Mouse (Mus musculus): ENCODE results near the gene Antxr1.

Gene Antxr1

GRCm38 (mm10) chr6:87292911-87293851 is 42.4 kb downstream of the Antxr1 start:
- in situ Hi-C loops (cut with MboI): no loop called here

- in situ Hi-C loops (cut with MboI): no loop called here
Observed at GRCm38 (mm10) chr6:87287251-87287650, 48.4 kb downstream of the Antxr1 start.

GRCm38 (mm10) chr6:87285365-87285749 is 50.3 kb downstream of the Antxr1 start:
- in situ Hi-C loops (cut with MboI): no loop called here

- in situ Hi-C loops (cut with MboI): no loop called here
Observed at GRCm38 (mm10) chr6:87284716-87285364, 50.8 kb downstream of the Antxr1 start.

GRCm38 (mm10) chr6:87282346-87282781 is 53.3 kb downstream of the Antxr1 start:
- in situ Hi-C loops (cut with MboI): no loop called here

DNA sequence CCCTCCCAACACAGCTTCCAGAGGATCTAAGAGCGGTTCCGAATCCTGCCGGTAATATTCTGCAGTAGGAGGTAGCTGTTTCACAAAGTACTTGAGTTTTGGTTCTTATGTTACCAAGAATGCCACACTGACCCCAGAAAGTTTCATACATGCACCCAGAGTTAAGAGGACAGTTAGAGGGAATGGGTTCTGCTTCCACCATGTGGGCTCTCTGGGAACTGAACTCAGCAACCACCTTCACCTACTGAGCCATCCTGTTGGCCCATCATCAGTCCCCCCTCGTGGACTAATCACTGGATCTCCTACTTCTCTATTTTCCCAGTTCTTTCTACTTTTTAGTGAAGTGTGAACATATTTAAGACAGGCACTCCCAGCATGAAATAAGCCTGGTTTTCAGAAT is 53.9 kb downstream of the Antxr1 start:
- in situ Hi-C loops (cut with MboI): no loop called here

- in situ Hi-C loops (cut with MboI): no loop called here
Observed at GRCm38 (mm10) chr6:87278151-87278550, 57.5 kb downstream of the Antxr1 start.

- in situ Hi-C loops (cut with MboI): no loop called here
Observed at GRCm38 (mm10) chr6:87277527-87277926, 58.1 kb downstream of the Antxr1 start.

DNA sequence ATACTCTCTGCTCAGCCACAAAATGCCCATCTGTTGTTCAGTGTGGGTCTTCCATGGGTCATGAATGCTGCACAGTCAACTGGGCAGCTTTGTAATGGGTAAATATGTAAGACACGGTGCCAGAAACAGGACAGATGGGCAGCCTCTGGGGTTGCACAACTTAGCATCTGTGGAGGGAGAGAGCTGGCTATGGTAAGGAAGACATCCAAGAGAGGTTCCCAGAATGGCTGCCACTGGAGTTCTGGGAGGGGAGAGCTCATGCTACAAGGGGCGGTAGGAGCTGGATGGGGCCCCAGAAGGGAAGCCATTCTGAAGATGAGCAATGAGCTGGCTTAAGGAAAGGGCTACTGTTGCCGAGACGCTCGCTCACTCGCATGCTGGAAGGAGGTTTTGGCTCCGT is 58.7 kb downstream of the Antxr1 start:
- in situ Hi-C loops (cut with MboI): no loop called here

DNA sequence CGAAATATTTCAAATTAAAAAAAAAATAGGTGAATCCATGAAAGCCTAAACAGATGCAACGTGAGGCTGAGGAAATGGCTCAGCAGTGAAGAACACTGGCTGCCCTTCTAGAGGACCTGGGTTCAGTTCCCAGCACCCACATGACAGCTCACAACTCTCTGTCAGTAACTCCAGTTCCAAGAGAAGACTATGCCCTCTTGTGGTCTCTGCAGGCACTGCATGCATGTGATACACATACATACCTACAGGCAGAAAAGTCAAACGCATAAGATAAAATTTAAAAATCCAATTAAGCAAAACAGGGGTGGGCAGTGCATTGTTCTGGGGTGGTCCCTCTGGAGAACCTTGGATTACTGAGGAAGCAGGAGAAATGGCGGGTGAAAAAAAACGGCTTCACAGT is 60.8 kb downstream of the Antxr1 start:
- in situ Hi-C loops (cut with MboI): no loop called here

- in situ Hi-C loops (cut with MboI): no loop called here
Observed at GRCm38 (mm10) chr6:87273791-87274190, 61.8 kb downstream of the Antxr1 start.

- in situ Hi-C loops (cut with MboI): no loop called here
Observed at GRCm38 (mm10) chr6:87273141-87273540, 62.5 kb downstream of the Antxr1 start.

GRCm38 (mm10) chr6:87272202-87272601 is 63.4 kb downstream of the Antxr1 start:
- in situ Hi-C loops (cut with MboI): no loop called here

DNA sequence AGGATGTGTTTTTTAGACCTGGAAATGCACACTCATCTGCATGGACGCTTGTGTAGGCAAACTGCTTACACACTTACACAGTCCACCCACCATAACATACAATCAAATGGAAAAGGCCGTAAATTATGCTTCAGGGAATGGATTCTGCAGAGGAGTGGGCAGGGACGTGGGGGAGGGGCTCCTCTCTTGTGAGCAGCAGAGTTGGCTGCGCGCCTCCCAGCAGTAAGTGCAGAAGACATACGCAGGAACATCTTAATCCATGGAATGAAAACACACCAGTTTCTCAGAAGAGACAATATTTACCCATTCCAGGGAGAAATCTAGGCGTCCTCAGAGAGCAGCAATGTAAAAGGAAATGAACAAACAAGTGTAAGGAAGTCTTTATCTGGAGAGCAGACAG is 65.2 kb downstream of the Antxr1 start:
- in situ Hi-C loops (cut with MboI): no loop called here

DNA sequence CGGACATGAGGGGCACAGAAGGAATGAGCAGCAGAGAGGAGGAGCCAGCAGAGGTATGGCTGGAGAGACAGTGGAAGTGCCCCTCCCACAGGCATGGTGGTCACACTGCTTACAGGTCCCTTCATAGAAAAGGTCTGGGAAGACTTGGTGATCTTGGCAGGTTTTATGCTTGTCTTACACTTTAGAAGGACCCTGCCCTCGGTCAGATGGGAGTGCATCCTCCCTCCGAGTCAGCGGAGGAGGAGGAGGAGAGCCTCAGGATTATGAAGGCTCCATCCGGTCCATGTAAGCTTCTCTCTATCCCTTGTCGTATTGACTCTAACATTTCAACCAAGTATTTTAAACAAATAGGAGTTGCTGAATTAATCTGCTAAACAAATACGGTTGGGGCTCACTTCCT is 65.7 kb downstream of the Antxr1 start:
- in situ Hi-C loops (cut with MboI): no loop called here

- in situ Hi-C loops (cut with MboI): no loop called here
Observed at GRCm38 (mm10) chr6:87262666-87263065, 73.0 kb downstream of the Antxr1 start.

DNA sequence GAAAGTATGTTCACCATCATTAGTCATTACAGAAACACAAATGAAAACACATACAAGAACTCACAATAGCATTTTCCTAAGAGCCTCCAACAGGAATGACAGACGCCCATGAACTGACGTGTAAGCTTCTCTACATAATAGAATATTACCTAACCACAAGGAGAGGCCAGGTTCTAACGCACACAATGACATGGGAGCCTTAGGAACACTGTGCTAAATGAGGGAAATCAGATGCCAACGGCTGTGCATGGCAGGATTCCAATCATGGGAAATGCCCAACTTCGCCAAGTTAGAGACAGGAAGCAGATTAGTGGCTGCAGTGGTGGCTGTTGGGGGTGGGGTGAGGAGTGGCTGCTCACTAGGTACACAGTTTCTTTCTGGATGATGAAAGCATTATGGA is 76.6 kb downstream of the Antxr1 start:
- in situ Hi-C loops (cut with MboI): no loop called here

DNA sequence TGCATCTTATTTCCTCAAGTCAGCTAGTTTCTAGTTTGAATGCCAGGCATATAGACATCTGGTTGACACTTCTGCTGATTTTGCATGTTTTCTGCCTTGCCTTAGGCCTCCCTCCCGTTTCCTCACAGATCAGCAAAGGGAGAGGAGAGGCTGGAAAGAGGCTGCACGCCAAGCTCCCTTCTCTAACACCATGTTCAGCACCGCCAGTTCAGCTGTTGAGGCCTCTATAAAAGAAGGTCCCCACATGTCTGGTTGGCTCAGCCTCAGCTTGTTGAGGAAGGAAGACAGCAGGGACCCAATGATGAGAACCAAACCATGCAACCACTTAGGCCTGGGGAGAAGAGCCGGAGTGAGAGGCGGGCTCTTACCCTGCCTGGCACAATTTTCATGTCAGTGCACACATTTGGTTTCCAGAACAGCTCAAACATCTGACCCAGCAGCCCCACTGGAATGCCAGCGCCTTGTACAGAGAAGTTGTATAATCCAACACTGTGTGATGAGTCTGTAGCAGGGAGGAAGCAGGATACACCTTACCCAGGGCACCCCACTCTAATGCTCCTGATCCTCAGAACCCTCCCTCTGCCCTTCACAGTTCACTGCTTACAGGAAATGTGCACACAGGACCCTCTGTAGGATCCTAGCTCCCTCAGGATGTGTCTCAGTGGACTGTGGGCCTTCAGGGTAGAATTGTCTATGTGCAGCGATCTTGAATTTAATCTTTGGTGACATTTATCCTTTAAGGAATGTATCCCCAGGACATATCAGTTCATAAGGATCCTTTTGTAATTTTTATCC is 77.4 kb downstream of the Antxr1 start:
- in situ Hi-C loops (cut with MboI): no loop called here

DNA sequence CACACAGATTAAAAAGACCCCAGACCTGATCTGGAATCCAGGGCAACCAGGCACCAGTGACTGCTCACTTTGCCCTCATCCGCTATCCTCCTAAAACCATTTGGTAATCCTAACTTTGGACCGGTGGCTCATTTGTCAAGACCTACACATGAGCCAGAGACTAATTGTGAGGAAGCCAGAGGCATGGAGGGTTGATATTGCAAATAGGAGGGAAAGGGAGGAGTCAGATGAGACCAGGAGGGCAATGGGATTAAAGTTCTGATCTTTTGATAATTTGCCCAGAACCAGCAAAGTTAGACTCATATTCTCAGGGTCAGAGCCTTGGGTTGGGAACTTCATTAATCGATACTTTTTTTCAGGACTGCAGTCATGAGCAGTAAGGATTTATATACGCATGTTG is 78.2 kb downstream of the Antxr1 start:
- in situ Hi-C loops (cut with MboI): no loop called here

DNA sequence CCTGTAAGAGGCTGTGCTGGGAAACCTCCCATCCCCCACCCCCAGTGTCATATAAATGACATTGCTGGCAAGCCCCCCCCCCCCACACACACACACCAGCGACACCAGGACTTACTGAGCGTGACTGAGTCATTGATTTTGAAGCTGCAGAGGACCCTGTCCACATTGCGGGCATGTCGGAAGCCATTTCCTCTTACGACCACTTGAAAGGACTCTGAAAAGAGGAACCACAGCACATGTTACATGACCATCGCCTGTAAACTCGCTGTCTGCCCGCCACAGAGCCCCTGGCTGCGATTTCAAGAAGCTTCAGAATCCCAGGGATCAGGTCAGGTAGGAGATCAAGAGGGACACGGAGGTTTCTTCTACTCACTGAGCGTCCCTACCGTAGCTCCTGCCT is 80.0 kb downstream of the Antxr1 start:
- in situ Hi-C loops (cut with MboI): no loop called here

DNA sequence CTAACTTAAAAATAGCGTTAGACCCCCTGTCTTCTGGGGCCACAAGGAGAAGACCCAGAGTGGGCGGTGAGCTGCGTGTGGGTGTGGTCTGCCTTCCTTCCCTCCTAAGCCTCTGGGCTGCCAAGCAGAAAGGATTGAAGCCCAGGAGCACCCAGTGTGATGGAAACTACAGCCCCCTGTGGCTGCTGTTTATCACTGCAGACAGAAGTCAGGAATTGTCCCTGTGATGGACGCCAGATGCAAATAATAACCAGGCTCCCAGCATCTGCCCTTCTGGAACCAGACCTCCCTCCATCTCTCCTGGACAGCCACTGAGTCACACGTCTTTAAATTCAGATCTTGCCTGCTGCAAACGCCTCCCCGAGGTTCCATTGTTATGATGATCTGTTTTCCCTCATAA is 80.9 kb downstream of the Antxr1 start:
- in situ Hi-C loops (cut with MboI): no loop called here

DNA sequence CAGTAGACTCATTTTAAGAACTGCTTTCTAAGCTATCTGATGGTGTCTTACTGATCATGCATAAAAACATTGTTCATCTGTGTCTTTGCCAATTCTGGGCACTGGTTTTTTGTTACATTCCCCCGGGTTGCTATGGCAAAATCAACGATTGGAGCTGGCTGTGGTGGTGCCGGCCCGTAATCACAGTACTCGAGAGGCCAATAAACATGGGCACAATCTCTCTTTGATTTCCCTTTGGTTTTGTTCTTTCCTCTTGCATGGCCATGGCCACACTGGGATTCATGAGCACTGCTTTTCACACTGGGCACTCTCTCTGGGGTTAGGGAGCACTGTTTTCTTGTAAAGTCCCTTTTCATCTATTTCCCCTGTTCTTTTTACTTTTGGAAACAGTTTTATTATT is 83.9 kb downstream of the Antxr1 start:
- in situ Hi-C loops (cut with MboI): no loop called here

Measured in mature B cell (primary cell).